Mouse (Mus musculus) hindbrain, embryonic 11.5 days (tissue): ENCODE data around the gene Trank1. TPM values are rescaled to one million over a fixed set of nuclear protein-coding genes. Genes with fewer than 3 reads are reported as not detected.

ENCODE experiments used
- ATAC-seq: fragments of 200-750 bp; cut with Nextera tagmentation; 2 replicates; pipeline ENCODE4 v1.8.0; 2017; ENCODE audit warnings: mild to moderate bottlenecking, moderate TSS enrichment, moderate library complexity; ENCODE audit not compliant: low FRiP score
- DNase-seq: peaks from one replicate; pipeline ENCODE4 v3.0.0-alpha.2; 2015; ENCODE audit warnings: low spot score
- H3K27ac ChIP-seq: fragments of 300-500 bp; sonication (generic); 2 replicates; pipeline ENCODE4 v1.5.1; 2014; ENCODE audit warnings: mild to moderate bottlenecking, low read depth, low read length
- H3K27me3 ChIP-seq: fragments of 300-500 bp; sonication (generic); 2 replicates; pipeline ENCODE4 v1.6.1; 2014; ENCODE audit warnings: mild to moderate bottlenecking, low read length, moderate library complexity, mixed read lengths; ENCODE audit not compliant: control insufficient read depth, insufficient read depth
- H3K36me3 ChIP-seq: fragments of 300-500 bp; sonication (generic); 2 replicates; pipeline ENCODE4 v1.6.1; 2014; ENCODE audit warnings: mild to moderate bottlenecking, low read length, moderate library complexity, mixed read lengths; ENCODE audit not compliant: control insufficient read depth, insufficient read depth
- H3K4me1 ChIP-seq: fragments of 300-500 bp; sonication (generic); replicated peaks from 2 replicates; pipeline ENCODE4 v1.6.1; 2014; ENCODE audit warnings: low read length, mixed read lengths; ENCODE audit not compliant: control insufficient read depth, insufficient read depth
- H3K4me2 ChIP-seq: fragments of 300-500 bp; sonication (generic); replicated peaks from 2 replicates; pipeline ENCODE4 v1.6.1; 2014; ENCODE audit warnings: mild to moderate bottlenecking, low read depth, low read length
- H3K4me3 ChIP-seq: fragments of 300-500 bp; sonication (generic); 2 replicates; pipeline ENCODE4 v1.5.1; 2014; ENCODE audit warnings: low read depth, low read length
- H3K9ac ChIP-seq: fragments of 300-500 bp; sonication (generic); 2 replicates; pipeline ENCODE4 v1.6.1; 2014; ENCODE audit warnings: low read depth, low read length
- H3K9me3 ChIP-seq: fragments of 300-500 bp; sonication (generic); 2 replicates; pipeline ENCODE4 v1.6.1; 2016; ENCODE audit warnings: low read length; ENCODE audit not compliant: control insufficient read depth
- WGBS: fragments of 180-500 bp; shearing (Covaris S2); extraction: QIAGEN DNeasy Blood & Tissue Kit; methylation state at CpG from one replicate; pipeline ENCODE4 v1.1.7; 2014; 5-methylcytosine and 5-hydroxymethylcytosine counted together
- polyA plus RNA-seq: library from polyadenylated mRNA; unstranded; fragments of >200 nt; fragmentation: Nextera tagmentation; extraction: Ambion mirVana; gene quantifications from 2 replicates; pipeline ENCODE4 v1.2.1, GENCODE M21; 2014

Gene Trank1
- polyA plus RNA-seq, 1 experiment from 2014 or later, result 0.12 TPM

- DNase-seq (no peak), ATAC-seq (no peak)
- 83% methylated on average over 9 of the region's 9 CpGs for WGBS
- no peaks in the 10 kb centered on the region for H3K36me3 ChIP-seq
- H3K4me2 ChIP-seq, result no peak overlapping the region
- H3K27me3 ChIP-seq, result no peaks in the 10 kb centered on the region
- H3K4me3 ChIP-seq, result no peak overlapping the region
- no peak overlapping the region for H3K9ac ChIP-seq
- no peak overlapping the region for H3K27ac ChIP-seq
- H3K4me1 ChIP-seq, result no peaks in the 10 kb centered on the region
- no peaks in the 10 kb centered on the region for H3K9me3 ChIP-seq
Measured at GRCm38 (mm10) chr9:111381056-111382025, 69.8 kb downstream of the Trank1 start.

- ATAC-seq, result no peak
- H3K4me1 ChIP-seq, result no peaks in the 10 kb centered on the region
- 81% methylated on average over 6 of the region's 6 CpGs for WGBS
- H3K4me2 ChIP-seq, result no peak overlapping the region
- no peak for DNase-seq
- H3K9me3 ChIP-seq, result no peaks in the 10 kb centered on the region
- no peak overlapping the region for H3K4me3 ChIP-seq
- no peak overlapping the region for H3K9ac ChIP-seq
- no peaks in the 10 kb centered on the region for H3K36me3 ChIP-seq
- H3K27me3 ChIP-seq, result no peaks in the 10 kb centered on the region
- no peak overlapping the region for H3K27ac ChIP-seq
Measured at GRCm38 (mm10) chr9:111382469-111382868, 70.9 kb downstream of the Trank1 start.

DNA sequence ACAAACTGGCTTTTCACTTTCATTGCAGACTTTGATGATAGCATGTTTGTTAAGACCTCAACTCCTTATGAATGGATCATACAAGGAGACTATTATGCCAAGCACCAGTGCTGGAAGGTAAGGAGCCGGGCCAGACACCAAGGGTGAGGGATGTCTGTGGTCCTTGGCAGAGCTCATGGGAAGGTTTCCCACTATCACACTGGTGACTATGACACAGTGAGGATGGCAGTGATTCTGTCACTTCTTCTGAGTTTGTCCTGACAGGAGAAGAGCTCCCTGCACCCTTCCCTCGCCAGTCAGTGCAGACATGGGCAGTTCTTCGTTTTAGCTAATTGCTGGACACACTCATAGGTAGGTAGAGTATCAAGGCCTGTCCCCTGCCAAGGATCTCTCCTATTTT lies 71.5 kb downstream of the Trank1 start:
- DNase-seq (no peak), ATAC-seq (no peak)
- 88% methylated on average over 3 of the region's 3 CpGs for WGBS
- Histone ChIP-seq H3K4me2 (no peak overlapping the region), H3K27ac (no peak overlapping the region), H3K27me3 (no peaks in the 10 kb centered on the region), H3K36me3 (no peaks in the 10 kb centered on the region), H3K4me1 (no peaks in the 10 kb centered on the region), H3K9ac (no peak overlapping the region), H3K4me3 (no peak overlapping the region), H3K9me3 (no peaks in the 10 kb centered on the region)

DNA sequence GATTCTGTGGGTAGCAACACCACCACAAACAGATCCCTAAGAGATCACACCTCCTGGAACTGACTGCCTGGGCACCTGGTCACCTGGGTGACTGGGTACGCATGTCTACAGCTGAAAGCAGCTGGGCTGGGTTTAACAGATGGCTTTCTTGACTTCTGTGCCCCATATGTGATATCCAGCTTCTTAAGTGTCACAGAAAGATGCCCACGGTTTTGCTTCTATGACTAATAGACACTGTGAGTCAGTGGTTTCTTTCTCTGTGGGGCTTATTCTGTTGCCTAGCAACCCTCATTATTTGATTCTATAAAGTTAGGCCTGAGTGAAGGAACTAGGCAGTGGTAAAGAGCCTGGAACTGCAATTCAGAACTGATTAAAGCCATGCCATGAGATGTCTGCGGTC lies 72.2 kb downstream of the Trank1 start:
- Histone ChIP-seq H3K4me1 (no peaks in the 10 kb centered on the region), H3K36me3 (no peaks in the 10 kb centered on the region), H3K27me3 (no peaks in the 10 kb centered on the region), H3K9me3 (no peaks in the 10 kb centered on the region), H3K4me3 (no peak overlapping the region), H3K27ac (no peak overlapping the region), H3K9ac (no peak overlapping the region), H3K4me2 (no peak overlapping the region)
- 71% methylated on average over 3 of the region's 3 CpGs for WGBS
- DNase-seq (no peak), ATAC-seq (no peak)

DNA sequence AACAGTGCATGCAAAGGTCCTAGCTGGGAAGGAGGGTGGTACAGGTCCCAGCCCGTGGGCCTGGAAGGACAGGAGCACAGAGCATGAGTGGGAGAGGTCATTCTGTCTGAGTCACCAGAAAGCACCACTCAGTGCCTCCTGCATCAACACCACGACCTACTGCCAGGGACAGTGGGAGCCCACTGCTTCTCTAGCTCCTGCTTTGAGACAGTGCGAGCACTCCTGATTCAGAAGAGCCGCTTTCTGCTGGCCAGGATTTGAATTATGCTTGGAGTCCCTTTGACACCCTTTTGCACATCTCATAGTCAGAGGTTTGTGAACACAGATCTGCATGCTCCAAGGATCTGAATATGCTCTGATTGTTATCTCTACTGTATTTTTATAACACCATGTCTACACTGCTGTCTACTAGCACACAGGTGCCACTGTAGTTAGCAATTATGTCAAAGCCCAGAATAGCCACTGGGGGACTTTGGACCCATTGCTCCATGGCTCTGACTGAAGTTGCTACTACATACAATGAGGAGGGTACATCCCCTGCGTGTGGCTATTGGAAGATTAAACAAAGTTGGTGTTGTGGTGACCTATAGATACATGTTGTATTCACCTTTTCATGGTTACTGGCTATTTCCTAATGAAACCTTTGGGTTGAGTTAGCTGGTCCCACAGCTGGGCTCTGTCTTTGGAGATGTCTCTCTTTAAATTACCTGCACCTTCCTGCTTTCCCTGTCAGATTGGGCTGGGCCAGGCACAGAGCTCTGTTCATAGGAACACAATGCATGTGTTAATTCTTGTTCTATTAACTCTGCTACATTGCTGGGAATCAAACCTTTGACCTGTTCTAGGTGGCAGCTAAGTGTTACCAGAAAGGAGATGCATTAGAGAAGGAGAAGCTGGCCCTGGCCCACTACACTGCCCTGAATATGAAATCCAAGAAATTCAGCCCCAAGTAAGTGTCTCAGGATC lies 74.3 kb downstream of the Trank1 start:
- Histone ChIP-seq H3K9ac (no peak overlapping the region), H3K36me3 (no peaks in the 10 kb centered on the region), H3K9me3 (no peaks in the 10 kb centered on the region), H3K4me1 (no peaks in the 10 kb centered on the region), H3K4me2 (no peak overlapping the region), H3K27ac (no peak overlapping the region), H3K27me3 (no peaks in the 10 kb centered on the region), H3K4me3 (no peak overlapping the region)
- ATAC-seq (no peak), DNase-seq (no peak)
- WGBS, result 90% methylated on average over 5 of the region's 5 CpGs

- Histone ChIP-seq H3K4me2 (no peak overlapping the region), H3K4me1 (no peaks in the 10 kb centered on the region), H3K4me3 (no peak overlapping the region), H3K27me3 (no peaks in the 10 kb centered on the region), H3K36me3 (no peaks in the 10 kb centered on the region), H3K9me3 (no peaks in the 10 kb centered on the region), H3K27ac (no peak overlapping the region), H3K9ac (no peak overlapping the region)
- ATAC-seq (no peak), DNase-seq (no peak)
- WGBS, result 83% methylated on average over 2 of the region's 2 CpGs
Measured at GRCm38 (mm10) chr9:111386569-111386968, 75.0 kb downstream of the Trank1 start.

DNA sequence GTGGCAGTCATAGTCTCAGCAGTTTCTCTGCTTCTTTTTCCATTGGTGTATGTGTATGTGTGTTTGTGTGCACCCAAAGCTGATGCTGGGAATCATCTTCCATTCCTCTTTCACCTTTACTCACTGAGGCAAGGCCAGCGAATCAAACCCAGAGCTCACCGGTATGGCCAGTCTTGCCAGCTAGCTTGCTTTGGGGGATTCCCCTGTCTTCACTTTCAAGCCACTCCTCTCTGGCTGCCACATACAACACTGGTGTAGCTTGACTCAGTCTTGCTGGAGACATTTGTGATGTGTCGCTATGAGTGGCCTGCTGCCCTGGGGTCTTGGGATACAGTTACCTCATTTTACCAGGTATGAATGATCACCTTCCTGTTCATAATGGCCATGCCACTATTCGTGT lies 76.0 kb downstream of the Trank1 start:
- 90% methylated on average over 4 of the region's 4 CpGs for WGBS
- H3K4me3 ChIP-seq, result no peak overlapping the region
- H3K27me3 ChIP-seq, result no peaks in the 10 kb centered on the region
- ATAC-seq, result no peak
- H3K9me3 ChIP-seq, result no peaks in the 10 kb centered on the region
- DNase-seq, result no peak
- no peak overlapping the region for H3K9ac ChIP-seq
- no peak overlapping the region for H3K4me2 ChIP-seq
- no peaks in the 10 kb centered on the region for H3K36me3 ChIP-seq
- H3K4me1 ChIP-seq, result no peaks in the 10 kb centered on the region
- H3K27ac ChIP-seq, result no peak overlapping the region

DNA sequence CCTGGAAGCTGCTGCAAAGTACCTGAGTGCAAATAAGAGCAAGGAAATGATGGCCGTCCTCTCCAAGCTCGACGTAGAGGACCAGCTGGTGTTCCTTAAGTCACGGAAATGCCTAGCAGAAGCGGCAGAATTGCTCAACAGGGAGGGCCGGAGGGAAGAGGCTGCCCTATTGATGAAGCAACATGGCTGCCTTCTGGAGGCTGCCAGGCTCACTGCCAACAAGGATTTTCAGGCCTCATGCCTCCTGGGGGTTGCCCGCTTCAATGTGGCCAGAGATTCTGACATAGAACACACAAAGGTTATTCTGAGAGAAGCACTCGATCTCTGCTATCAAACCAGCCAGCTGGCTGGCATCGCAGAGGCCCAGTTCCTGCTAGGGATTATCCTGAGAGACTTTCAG lies 78.5 kb downstream of the Trank1 start:
- Histone ChIP-seq H3K9me3 (no peaks in the 10 kb centered on the region), H3K27ac (no peak overlapping the region), H3K4me1 (no peaks in the 10 kb centered on the region), H3K27me3 (no peaks in the 10 kb centered on the region), H3K4me3 (no peak overlapping the region), H3K36me3 (no peaks in the 10 kb centered on the region), H3K9ac (no peak overlapping the region), H3K4me2 (no peak overlapping the region)
- no peak for ATAC-seq
- no peak for DNase-seq
- WGBS, result 90% methylated on average over 9 of the region's 9 CpGs
